Comparison of ENCODE assay signal across 16 mouse cellular contexts in genomic region chr5:128136818-128137217, GRCm38 (mm10).
"Had no signal": no experiment of that assay in that cellular context is flagged by ENCODE, and none has a peak within 500 bp of the region (broad histone marks: within the 10 kb centered on the region; RNA-seq: fewer than 3 reads in every experiment).

No protein-coding gene starts in this region.

- H3K27ac ChIP-seq: layer of hippocampus, adult 2 months; limb, embryonic 13.5 days; liver, embryonic 13.5 days; midbrain, embryonic 12.5 days; neural tube, embryonic 13.5 days had no signal

- H3K9me3 ChIP-seq: limb, embryonic 13.5 days; midbrain, embryonic 12.5 days; neural tube, embryonic 13.5 days had no signal

- DNase-seq: kidney, adult 9 months; kidney, postnatal 10 days; kidney, postnatal 4 days; liver, embryonic 13.5 days; lung, adult 2 months; lung, postnatal 10 days; lung, postnatal 4 days; right cerebral cortex, postnatal 14 days; thymus, postnatal 36 days had no signal

- H3K4me2 ChIP-seq: limb, embryonic 13.5 days; liver, embryonic 13.5 days; midbrain, embryonic 12.5 days; neural tube, embryonic 13.5 days had no signal

- H3K36me3 ChIP-seq: limb, embryonic 13.5 days; liver, embryonic 13.5 days; midbrain, embryonic 12.5 days; neural tube, embryonic 13.5 days had no signal

- H3K4me3 ChIP-seq: layer of hippocampus, adult 2 months; limb, embryonic 13.5 days; liver, embryonic 13.5 days; megakaryocyte, embryonic 14.5 days; midbrain, embryonic 12.5 days; neural tube, embryonic 13.5 days had no signal

- ATAC-seq: intestine, postnatal 0 days; midbrain, embryonic 16.5 days had no signal

- H3K9ac ChIP-seq: limb, embryonic 13.5 days; liver, embryonic 13.5 days; midbrain, embryonic 12.5 days; neural tube, embryonic 13.5 days had no signal

- H3K27me3 ChIP-seq: limb, embryonic 13.5 days; liver, embryonic 13.5 days; megakaryocyte, embryonic 14.5 days; midbrain, embryonic 12.5 days; neural tube, embryonic 13.5 days had no signal

- H3K4me1 ChIP-seq: liver, embryonic 13.5 days; midbrain, embryonic 12.5 days; neural tube, embryonic 13.5 days had no signal
